Mouse (Mus musculus) limb, embryonic 15.5 days (tissue): ENCODE results near the gene Mrfap1. TPM values are rescaled to one million over a fixed set of nuclear protein-coding genes. Genes with fewer than 3 reads are reported as not detected.
A peak's percentile ranks its signal among the peaks of the same experiment; 100 is the strongest.

Experiments used
- ATAC-seq: fragments of 200-750 bp; cut with Nextera tagmentation; 2 replicates; pipeline ENCODE4 v1.8.0; 2017; ENCODE audit warnings: low read depth, moderate TSS enrichment; ENCODE audit not compliant: insufficient number of reproducible peaks, low FRiP score, low TSS enrichment
- H3K27ac ChIP-seq: fragments of 300-500 bp; sonication (generic); 2 replicates; pipeline ENCODE4 v1.5.1; 2015; ENCODE audit warnings: moderate library complexity, mild to moderate bottlenecking, inconsistent platforms
- H3K27me3 ChIP-seq: fragments of 300-500 bp; sonication (generic); 2 replicates; pipeline ENCODE4 v1.6.1; 2015; ENCODE audit warnings: inconsistent platforms
- H3K36me3 ChIP-seq: fragments of 300-500 bp; sonication (generic); 2 replicates; pipeline ENCODE4 v1.6.1; 2015; ENCODE audit warnings: inconsistent platforms
- H3K4me1 ChIP-seq: fragments of 300-500 bp; sonication (generic); 2 replicates; pipeline ENCODE4 v1.6.1; 2015; ENCODE audit warnings: inconsistent platforms
- H3K4me2 ChIP-seq: fragments of 300-500 bp; sonication (generic); 2 replicates; pipeline ENCODE4 v1.6.1; 2015; ENCODE audit warnings: mild to moderate bottlenecking, inconsistent platforms
- H3K4me3 ChIP-seq: fragments of 300-500 bp; sonication (generic); 2 replicates; pipeline ENCODE4 v1.5.1; 2015; ENCODE audit warnings: mild to moderate bottlenecking, inconsistent platforms
- H3K9ac ChIP-seq: fragments of 300-500 bp; sonication (generic); 2 replicates; pipeline ENCODE4 v1.6.1; 2015; ENCODE audit warnings: inconsistent platforms
- H3K9me3 ChIP-seq: fragments of 300-500 bp; sonication (generic); 2 replicates; pipeline ENCODE4 v1.6.1; 2016; ENCODE audit warnings: inconsistent platforms
- WGBS: fragments of 180-500 bp; shearing (Covaris S2); methylation state at CpG from one replicate; pipeline ENCODE4 v1.1.7; 2015; 5-methylcytosine and 5-hydroxymethylcytosine counted together
- polyA plus RNA-seq: library from polyadenylated mRNA; unstranded; fragments of >200 nt; fragmentation: Nextera tagmentation; extraction: Ambion mirVana; gene quantifications from 2 replicates; pipeline ENCODE4 v1.2.1, GENCODE M21; 2015

The Mrfap1 gene
- polyA plus RNA-seq, 1 experiment from 2014 or later, result 492 TPM

GRCm38 (mm10) chr5:36777186-36777585 lies 19.4 kb downstream of the Mrfap1 start:
- Histone ChIP-seq H3K4me2 (no peak overlapping the region), H3K9me3 (no peaks in the 10 kb centered on the region), H3K27me3 (no peaks in the 10 kb centered on the region), H3K9ac (no peak overlapping the region), H3K4me1 (no peaks in the 10 kb centered on the region), H3K27ac (no peak overlapping the region), H3K36me3 (no peaks in the 10 kb centered on the region), H3K4me3 (no peak overlapping the region)
- ATAC-seq, result no peak
- 13% methylated on average over 2 of the region's 2 CpGs for WGBS

- H3K36me3 ChIP-seq, result no peaks in the 10 kb centered on the region
- H3K4me2 ChIP-seq, result no peak overlapping the region
- H3K9ac ChIP-seq, result no peak overlapping the region
- H3K27me3 ChIP-seq, result no peaks in the 10 kb centered on the region
- no peaks in the 10 kb centered on the region for H3K9me3 ChIP-seq
- ATAC-seq, result no peak
- no peak overlapping the region for H3K4me3 ChIP-seq
- 38% methylated on average over 9 of the region's 9 CpGs for WGBS
- H3K4me1 ChIP-seq, result no peaks in the 10 kb centered on the region
- no peak overlapping the region for H3K27ac ChIP-seq
These were observed 20.5 kb downstream of the Mrfap1 start for GRCm38 (mm10) chr5:36776021-36776575.

GRCm38 (mm10) chr5:36775317-36775716 lies 21.3 kb downstream of the Mrfap1 start:
- H3K4me1 ChIP-seq, result no peaks in the 10 kb centered on the region
- 83% methylated on average over 2 of the region's 2 CpGs for WGBS
- no peak for ATAC-seq
- no peaks in the 10 kb centered on the region for H3K27me3 ChIP-seq
- no peaks in the 10 kb centered on the region for H3K36me3 ChIP-seq
- no peak overlapping the region for H3K4me3 ChIP-seq
- H3K4me2 ChIP-seq, result no peak overlapping the region
- H3K27ac ChIP-seq, result no peak overlapping the region
- H3K9ac ChIP-seq, result no peak overlapping the region
- H3K9me3 ChIP-seq, result no peaks in the 10 kb centered on the region

- no peak overlapping the region for H3K27ac ChIP-seq
- no peak overlapping the region for H3K4me2 ChIP-seq
- H3K36me3 ChIP-seq, result no peaks in the 10 kb centered on the region
- ATAC-seq, result no peak
- no peak overlapping the region for H3K9ac ChIP-seq
- H3K27me3 ChIP-seq, result no peaks in the 10 kb centered on the region
- H3K9me3 ChIP-seq, result no peaks in the 10 kb centered on the region
- 72% methylated on average over 5 of the region's 5 CpGs for WGBS
- H3K4me3 ChIP-seq, result no peak overlapping the region
- no peaks in the 10 kb centered on the region for H3K4me1 ChIP-seq
These were observed 24.0 kb downstream of the Mrfap1 start for GRCm38 (mm10) chr5:36772586-36772985.

GRCm38 (mm10) chr5:36769603-36770002 lies 27.0 kb downstream of the Mrfap1 start:
- Histone ChIP-seq H3K9me3 (no peaks in the 10 kb centered on the region), H3K4me3 (no peak overlapping the region), H3K9ac (no peak overlapping the region), H3K36me3 (no peaks in the 10 kb centered on the region), H3K4me1 (no peaks in the 10 kb centered on the region), H3K4me2 (no peak overlapping the region), H3K27ac (no peak overlapping the region), H3K27me3 (no peaks in the 10 kb centered on the region)
- WGBS, result 66% methylated on average over 3 of the region's 3 CpGs
- no peak for ATAC-seq

- Histone ChIP-seq H3K4me2 (no peak overlapping the region), H3K36me3 (no peaks in the 10 kb centered on the region), H3K9me3 (no peaks in the 10 kb centered on the region), H3K4me3 (no peak overlapping the region), H3K27ac (no peak overlapping the region), H3K9ac (no peak overlapping the region), H3K4me1 (peaks cover 10% of the 10 kb centered on the region; the same call in 1 of the 2 replicates), H3K27me3 (no peaks in the 10 kb centered on the region)
- ATAC-seq, result no peak
- WGBS, result 34% methylated on average over 10 of the region's 10 CpGs
These were observed 29.4 kb downstream of the Mrfap1 start for GRCm38 (mm10) chr5:36766958-36767703.

- Histone ChIP-seq H3K4me2 (no peak overlapping the region), H3K4me3 (no peak overlapping the region), H3K9ac (no peak overlapping the region), H3K27ac (no peak overlapping the region), H3K27me3 (no peaks in the 10 kb centered on the region), H3K4me1 (peaks cover 12% of the 10 kb centered on the region; the same call in 1 of the 2 replicates), H3K36me3 (no peaks in the 10 kb centered on the region), H3K9me3 (no peaks in the 10 kb centered on the region)
- 52% methylated on average over 4 of the region's 4 CpGs for WGBS
- no peak for ATAC-seq
These were observed 36.7 kb downstream of the Mrfap1 start for GRCm38 (mm10) chr5:36759848-36760247.

GRCm38 (mm10) chr5:36757033-36757432 lies 39.5 kb downstream of the Mrfap1 start:
- no peaks in the 10 kb centered on the region for H3K27me3 ChIP-seq
- 65% methylated on average over 5 of the region's 5 CpGs for WGBS
- H3K4me2 ChIP-seq, result no peak overlapping the region
- H3K4me3 ChIP-seq, result no peak overlapping the region
- no peak overlapping the region for H3K9ac ChIP-seq
- no peaks in the 10 kb centered on the region for H3K36me3 ChIP-seq
- H3K9me3 ChIP-seq, result no peaks in the 10 kb centered on the region
- H3K4me1 ChIP-seq, result peaks cover under 1% of the 10 kb centered on the region; the same call in 1 of the 2 replicates
- H3K27ac ChIP-seq, result no peak overlapping the region
- ATAC-seq, result no peak

- Histone ChIP-seq H3K4me3 (no peak overlapping the region), H3K4me2 (no peak overlapping the region), H3K27ac (no peak overlapping the region), H3K9ac (no peak overlapping the region), H3K4me1 (peaks cover 17% of the 10 kb centered on the region), H3K9me3 (no peaks in the 10 kb centered on the region), H3K27me3 (0 out of 2 replicates have a peak, but pooled peaks cover 3% of the 10 kb centered on the region), H3K36me3 (0 out of 2 replicates have a peak, but pooled peaks cover under 1% of the 10 kb centered on the region)
- WGBS, result 71% methylated on average over 9 of the region's 9 CpGs
- ATAC-seq, result no peak
These were observed 46.2 kb downstream of the Mrfap1 start for GRCm38 (mm10) chr5:36750119-36751078.

GRCm38 (mm10) chr5:36748536-36749061 lies 48.0 kb downstream of the Mrfap1 start, which contains the start of gene Bloc1s4:
TSS of gene Bloc1s4 (minus strand) at chr5:36748650.
- Histone ChIP-seq H3K27ac (peak within 1 kb of the TSS; percentile 30), H3K4me3 (peak within 1 kb of the TSS; percentile 99), H3K4me1 (peaks cover 17% of the 10 kb centered on the region), H3K9me3 (no peaks in the 10 kb centered on the region), H3K27me3 (0 out of 2 replicates have a peak, but pooled peaks cover 3% of the 10 kb centered on the region), H3K9ac (peak within 1 kb of the TSS; percentile 77), H3K4me2 (peak within 1 kb of the TSS; percentile 94), H3K36me3 (0 out of 2 replicates have a peak, but pooled peaks cover 5% of the 10 kb centered on the region)
- peak; percentile 86 for ATAC-seq
- 5% methylated on average over 31 of the region's 31 CpGs for WGBS

GRCm38 (mm10) chr5:36747794-36748535 lies 48.6 kb downstream of the Mrfap1 start:
- no peak for ATAC-seq

More at GRCm38 (mm10) chr5:36747794-36748535, 48.6 kb downstream of the Mrfap1 start:
- Histone ChIP-seq H3K36me3 (0 out of 2 replicates have a peak, but pooled peaks cover 5% of the 10 kb centered on the region), H3K4me2 (peak overlapping the region; percentile 94), H3K9ac (peak overlapping the region; percentile 77), H3K4me3 (peak overlapping the region; percentile 99), H3K4me1 (peaks cover 17% of the 10 kb centered on the region), H3K27ac (peak overlapping the region; percentile 30), H3K9me3 (no peaks in the 10 kb centered on the region), H3K27me3 (0 out of 2 replicates have a peak, but pooled peaks cover 3% of the 10 kb centered on the region)
- 1% methylated on average over 76 of the region's 76 CpGs for WGBS
